Mouse (Mus musculus): ENCODE measurements around the gene Rbfox1. TPM values are rescaled to one million over a fixed set of nuclear protein-coding genes. Genes with fewer than 3 reads are reported as not detected.

Gene Rbfox1
- polyA plus RNA-seq, 1 experiment from 2014 or later, result 339 TPM

DNA sequence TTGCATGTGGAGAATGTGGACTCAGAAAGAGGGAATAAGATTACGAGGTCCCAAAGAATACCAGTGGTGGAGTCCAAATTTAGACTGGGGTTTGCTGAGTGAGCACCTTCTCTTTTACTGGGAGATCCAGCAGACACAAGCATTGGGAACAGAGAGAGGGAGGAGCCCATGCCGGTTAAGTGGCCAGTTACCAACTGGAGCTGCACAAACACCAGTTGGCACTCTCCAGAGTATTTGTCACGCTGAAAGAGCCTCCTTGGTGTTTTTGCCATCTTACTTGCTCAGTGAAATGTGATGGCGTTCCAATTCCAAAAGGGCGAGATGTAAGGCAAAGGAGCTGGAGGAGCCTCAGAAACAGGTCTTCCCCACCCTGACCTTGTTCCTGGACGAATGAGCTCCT is 1190.6 kb downstream of the Rbfox1 start:
- Histone ChIP-seq H3K4me3 (ENCODE audit: low read depth, low read length) (no peak overlapping the region), H3K27ac (ENCODE audit: low read depth, low read length) (no peak overlapping the region), H3K9me3 (ENCODE audit: control insufficient read depth, low read length) (no peaks in the 10 kb centered on the region), H3K36me3 (ENCODE audit: control insufficient read depth, insufficient read depth, low read length) (no peaks in the 10 kb centered on the region), H3K9ac (replicated peaks; ENCODE audit: low read depth, low read length) (no peak overlapping the region), H3K4me1 (ENCODE audit: control insufficient read depth, insufficient read depth, low read length) (peaks cover 4% of the 10 kb centered on the region; the same call in 1 of the 2 replicates), H3K4me2 (ENCODE audit: low read depth, low read length) (no peak overlapping the region), H3K27me3 (ENCODE audit: control insufficient read depth, insufficient read depth, low read length) (no peaks in the 10 kb centered on the region)
- WGBS, result 88% methylated on average over 6 of the region's 6 CpGs
- no peak for ATAC-seq (ENCODE audit: low read depth)

DNA sequence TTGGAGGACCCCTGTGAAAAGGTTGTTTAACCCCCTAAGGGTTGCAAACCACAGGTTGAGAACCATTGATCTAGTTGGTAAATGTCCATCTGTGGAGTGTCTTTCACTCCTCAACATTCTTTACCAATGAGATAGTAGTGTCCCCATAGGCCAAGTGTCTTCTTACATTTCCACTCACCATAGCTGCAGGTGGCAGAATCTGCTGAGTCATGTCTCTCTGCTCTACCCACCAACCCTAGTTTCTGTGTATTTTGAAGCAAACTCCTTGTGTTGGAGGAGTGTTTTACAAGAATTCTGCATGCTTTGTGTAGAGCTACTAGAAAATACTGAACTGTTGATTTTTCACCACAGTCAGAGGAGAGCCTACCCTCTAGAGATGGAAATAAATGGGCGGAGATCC is 1191.2 kb downstream of the Rbfox1 start:
- 94% methylated on average over 1 of the region's 1 CpGs for WGBS
- no peak for ATAC-seq (ENCODE audit: low read depth)
- Histone ChIP-seq H3K9me3 (ENCODE audit: control insufficient read depth, low read length) (no peaks in the 10 kb centered on the region), H3K27ac (ENCODE audit: low read depth, low read length) (no peak overlapping the region), H3K27me3 (ENCODE audit: control insufficient read depth, insufficient read depth, low read length) (no peaks in the 10 kb centered on the region), H3K36me3 (ENCODE audit: control insufficient read depth, insufficient read depth, low read length) (no peaks in the 10 kb centered on the region), H3K9ac (replicated peaks; ENCODE audit: low read depth, low read length) (no peak overlapping the region), H3K4me2 (ENCODE audit: low read depth, low read length) (no peak overlapping the region), H3K4me3 (ENCODE audit: low read depth, low read length) (no peak overlapping the region), H3K4me1 (ENCODE audit: control insufficient read depth, insufficient read depth, low read length) (peaks cover 3% of the 10 kb centered on the region; the same call in 1 of the 2 replicates)

DNA sequence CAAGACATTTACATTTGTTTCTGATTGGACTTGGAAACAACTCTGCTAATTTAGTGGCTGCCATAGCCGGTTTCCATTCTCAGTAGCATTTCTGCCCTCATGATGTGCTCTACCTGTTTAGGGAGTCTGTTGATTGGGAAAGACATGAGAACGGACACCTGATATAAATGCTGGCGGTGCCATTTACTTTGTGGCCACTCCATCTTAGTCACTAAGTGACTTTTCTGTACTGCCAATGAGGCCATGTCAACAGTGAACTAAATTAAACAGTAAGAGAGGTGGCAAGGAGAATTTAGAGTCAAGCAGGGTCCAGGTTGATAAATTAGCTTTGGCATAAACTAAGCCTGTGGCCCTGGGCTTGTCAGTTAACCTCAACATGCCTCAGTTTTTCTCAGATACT is 1191.6 kb downstream of the Rbfox1 start:
- Histone ChIP-seq H3K27me3 (ENCODE audit: control insufficient read depth, insufficient read depth, low read length) (no peaks in the 10 kb centered on the region), H3K9me3 (ENCODE audit: control insufficient read depth, low read length) (no peaks in the 10 kb centered on the region), H3K9ac (replicated peaks; ENCODE audit: low read depth, low read length) (no peak overlapping the region), H3K4me2 (ENCODE audit: low read depth, low read length) (no peak overlapping the region), H3K36me3 (ENCODE audit: control insufficient read depth, insufficient read depth, low read length) (no peaks in the 10 kb centered on the region), H3K4me3 (ENCODE audit: low read depth, low read length) (no peak overlapping the region), H3K27ac (ENCODE audit: low read depth, low read length) (no peak overlapping the region), H3K4me1 (ENCODE audit: control insufficient read depth, insufficient read depth, low read length) (peaks cover 4% of the 10 kb centered on the region; the same call in 1 of the 2 replicates)
- no peak for ATAC-seq (ENCODE audit: low read depth)
- WGBS, result 95% methylated on average over 3 of the region's 3 CpGs

DNA sequence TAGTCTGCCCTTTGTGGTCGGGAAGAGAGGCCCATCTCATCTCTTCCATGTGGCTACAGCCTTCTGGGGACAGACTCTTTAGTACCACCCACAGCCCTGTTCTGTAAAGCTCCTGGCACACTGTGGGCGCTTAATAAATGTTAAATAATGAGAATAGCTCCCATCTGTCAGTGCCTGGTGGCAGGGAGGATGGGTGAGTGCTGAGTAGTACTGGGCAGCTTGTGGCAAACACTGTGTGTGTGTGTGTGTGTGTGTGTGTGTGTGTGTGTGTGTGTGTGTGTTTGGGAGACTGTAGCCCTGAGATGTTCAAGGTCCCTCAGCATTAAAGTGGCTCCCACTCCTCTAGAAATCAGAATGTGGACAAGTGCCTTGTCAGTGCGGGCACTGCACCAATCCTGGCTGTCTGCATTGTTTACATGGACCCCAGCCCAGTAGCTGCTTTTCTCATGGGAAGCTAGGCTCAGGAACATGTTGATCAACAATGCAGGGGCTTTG is 1196.0 kb downstream of the Rbfox1 start:
- no peaks in the 10 kb centered on the region for H3K36me3 ChIP-seq (ENCODE audit: control insufficient read depth, insufficient read depth, low read length)
- H3K4me1 ChIP-seq (ENCODE audit: control insufficient read depth, insufficient read depth, low read length), result peaks cover 7% of the 10 kb centered on the region; the same call in 1 of the 2 replicates
- H3K9me3 ChIP-seq (ENCODE audit: control insufficient read depth, low read length), result no peaks in the 10 kb centered on the region
- H3K27me3 ChIP-seq (ENCODE audit: control insufficient read depth, insufficient read depth, low read length), result no peaks in the 10 kb centered on the region
- 53% methylated on average over 3 of the region's 3 CpGs for WGBS
- H3K4me3 ChIP-seq (ENCODE audit: low read depth, low read length), result no peak overlapping the region
- no peak overlapping the region for H3K4me2 ChIP-seq (ENCODE audit: low read depth, low read length)
- ATAC-seq (ENCODE audit: low read depth), result peak; percentile 68; the same call in 1 of the 2 replicates
- peak overlapping the region; percentile 67 for H3K27ac ChIP-seq (ENCODE audit: low read depth, low read length)
- H3K9ac ChIP-seq (replicated peaks; ENCODE audit: low read depth, low read length), result no peak overlapping the region

DNA sequence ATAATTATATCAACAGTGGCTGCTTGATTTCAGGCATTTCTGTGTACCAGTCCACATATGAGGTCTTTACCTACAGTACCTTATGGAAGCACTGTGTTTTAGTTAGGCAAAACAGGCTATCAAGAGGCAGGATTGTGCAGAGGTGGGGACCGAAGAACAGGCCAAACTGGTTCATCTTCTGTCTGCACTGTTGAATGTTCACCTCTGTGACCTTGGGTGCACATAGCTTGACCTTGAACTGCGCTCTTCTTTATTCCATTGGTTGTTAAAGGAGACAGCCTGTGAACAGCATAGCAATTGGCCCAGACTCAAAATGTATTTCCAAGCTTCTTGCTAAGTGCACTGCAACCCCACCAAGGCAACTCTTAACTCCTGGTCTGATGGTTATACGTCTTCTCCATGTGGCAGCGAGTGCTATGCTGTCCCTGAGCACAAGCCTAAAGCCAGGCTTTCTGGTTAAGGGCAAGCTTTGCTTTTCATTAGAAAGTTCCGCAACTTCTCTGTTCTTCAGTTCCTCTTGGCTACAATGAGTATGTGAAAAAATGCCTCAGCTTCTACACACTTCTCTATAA is 1196.6 kb downstream of the Rbfox1 start:
- Histone ChIP-seq H3K9me3 (ENCODE audit: control insufficient read depth, low read length) (no peaks in the 10 kb centered on the region), H3K4me3 (ENCODE audit: low read depth, low read length) (no peak overlapping the region), H3K27ac (ENCODE audit: low read depth, low read length) (peak overlapping the region; percentile 67; the same call in 1 of the 2 replicates), H3K9ac (replicated peaks; ENCODE audit: low read depth, low read length) (no peak overlapping the region), H3K36me3 (ENCODE audit: control insufficient read depth, insufficient read depth, low read length) (no peaks in the 10 kb centered on the region), H3K4me1 (ENCODE audit: control insufficient read depth, insufficient read depth, low read length) (peaks cover 7% of the 10 kb centered on the region; the same call in 1 of the 2 replicates), H3K4me2 (ENCODE audit: low read depth, low read length) (no peak overlapping the region), H3K27me3 (ENCODE audit: control insufficient read depth, insufficient read depth, low read length) (no peaks in the 10 kb centered on the region)
- no peak for ATAC-seq (ENCODE audit: low read depth)
- WGBS, result 85% methylated on average over 5 of the region's 5 CpGs

DNA sequence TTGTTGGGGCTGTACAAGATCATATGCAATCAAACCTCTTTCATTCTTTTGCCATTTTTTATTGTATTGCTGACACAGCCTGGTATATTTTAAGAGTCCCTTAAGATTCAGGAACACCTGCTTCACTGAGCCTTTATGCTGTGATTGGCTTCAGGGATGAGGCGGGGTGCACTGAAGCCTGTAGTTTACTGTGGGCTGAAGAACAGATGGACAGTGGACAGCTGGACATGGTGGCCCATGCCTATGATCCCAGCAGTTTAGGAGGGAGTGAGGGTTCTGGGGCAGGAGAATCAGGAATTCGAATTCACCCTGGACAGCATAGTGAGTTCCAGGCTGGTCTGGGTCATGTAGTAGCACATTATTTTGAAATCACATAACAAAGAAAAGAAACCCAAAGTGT is 1198.8 kb downstream of the Rbfox1 start:
- H3K27me3 ChIP-seq (ENCODE audit: control insufficient read depth, insufficient read depth, low read length), result no peaks in the 10 kb centered on the region
- peaks cover 7% of the 10 kb centered on the region; the same call in 1 of the 2 replicates for H3K4me1 ChIP-seq (ENCODE audit: control insufficient read depth, insufficient read depth, low read length)
- H3K4me3 ChIP-seq (ENCODE audit: low read depth, low read length), result no peak overlapping the region
- no peak for ATAC-seq (ENCODE audit: low read depth)
- no peaks in the 10 kb centered on the region for H3K36me3 ChIP-seq (ENCODE audit: control insufficient read depth, insufficient read depth, low read length)
- H3K4me2 ChIP-seq (ENCODE audit: low read depth, low read length), result no peak overlapping the region
- no peak overlapping the region for H3K9ac ChIP-seq (replicated peaks; ENCODE audit: low read depth, low read length)
- H3K27ac ChIP-seq (ENCODE audit: low read depth, low read length), result no peak overlapping the region
- no peaks in the 10 kb centered on the region for H3K9me3 ChIP-seq (ENCODE audit: control insufficient read depth, low read length)
- 79% methylated on average over 2 of the region's 2 CpGs for WGBS

DNA sequence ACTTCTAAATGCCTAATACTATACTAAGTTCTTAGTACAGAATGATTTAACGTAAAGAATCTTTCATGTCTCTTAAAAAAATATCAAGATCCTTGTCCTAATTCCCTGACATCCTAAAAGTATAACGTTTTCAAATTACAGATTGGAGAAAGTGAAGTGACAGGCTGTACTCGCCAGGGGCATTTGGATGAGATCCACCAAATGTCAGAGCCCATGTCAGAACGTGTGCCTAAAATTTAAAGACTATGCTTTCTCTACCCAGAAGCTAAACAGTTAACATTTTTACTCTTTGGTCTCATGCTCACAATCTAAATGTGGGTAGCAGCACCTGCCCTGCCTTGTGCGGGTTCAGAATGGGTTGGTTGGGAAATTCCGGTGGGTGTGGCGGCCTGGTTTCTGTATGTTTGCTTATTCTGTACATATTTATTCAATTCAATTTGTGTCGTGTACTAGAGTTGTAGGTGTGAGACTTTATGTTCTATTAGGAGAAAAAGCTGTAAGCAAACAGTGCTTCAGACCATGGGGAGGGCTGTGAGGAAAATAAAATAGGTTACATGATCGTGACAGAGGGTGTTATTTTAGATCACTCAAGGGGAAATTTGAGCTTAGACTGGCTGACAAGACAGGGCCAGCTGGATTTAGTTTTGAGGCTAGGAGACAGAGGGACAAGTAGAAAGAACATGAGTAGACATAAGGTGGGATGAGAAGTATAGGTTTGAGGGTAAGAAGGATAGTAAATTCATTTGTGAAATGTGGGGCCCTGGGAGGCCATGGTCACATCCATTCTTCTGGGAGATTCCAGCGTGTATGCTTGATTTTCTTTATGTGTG is 1203.7 kb downstream of the Rbfox1 start:
- 81% methylated on average over 10 of the region's 10 CpGs for WGBS
- H3K36me3 ChIP-seq (ENCODE audit: control insufficient read depth, insufficient read depth, low read length), result no peaks in the 10 kb centered on the region
- no peak for ATAC-seq (ENCODE audit: low read depth)
- no peaks in the 10 kb centered on the region for H3K9me3 ChIP-seq (ENCODE audit: control insufficient read depth, low read length)
- no peak overlapping the region for H3K4me2 ChIP-seq (ENCODE audit: low read depth, low read length)
- H3K27ac ChIP-seq (ENCODE audit: low read depth, low read length), result no peak overlapping the region
- no peaks in the 10 kb centered on the region for H3K4me1 ChIP-seq (ENCODE audit: control insufficient read depth, insufficient read depth, low read length)
- H3K27me3 ChIP-seq (ENCODE audit: control insufficient read depth, insufficient read depth, low read length), result no peaks in the 10 kb centered on the region
- H3K4me3 ChIP-seq (ENCODE audit: low read depth, low read length), result no peak overlapping the region
- H3K9ac ChIP-seq (replicated peaks; ENCODE audit: low read depth, low read length), result no peak overlapping the region

DNA sequence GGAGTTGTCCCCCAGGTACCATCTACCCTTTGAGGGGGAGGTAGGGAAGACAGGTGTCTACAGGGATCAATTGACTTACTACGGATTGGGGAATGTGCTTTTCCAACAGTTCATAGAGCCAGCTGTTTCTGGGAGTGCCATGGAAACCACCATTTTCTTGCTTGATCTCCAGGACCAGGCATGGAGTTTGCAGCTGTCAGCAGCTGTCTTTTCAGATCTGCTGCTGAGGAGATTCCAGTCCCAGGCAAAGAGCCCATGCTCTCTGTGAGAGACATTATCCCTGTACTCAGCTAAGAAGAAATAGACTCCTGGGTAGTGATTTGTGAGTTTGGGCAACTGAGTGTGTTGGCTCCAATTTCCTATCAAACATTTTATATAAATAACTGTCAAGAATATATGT is 1204.3 kb downstream of the Rbfox1 start:
- Histone ChIP-seq H3K9ac (replicated peaks; ENCODE audit: low read depth, low read length) (no peak overlapping the region), H3K4me2 (ENCODE audit: low read depth, low read length) (no peak overlapping the region), H3K4me1 (ENCODE audit: control insufficient read depth, insufficient read depth, low read length) (no peaks in the 10 kb centered on the region), H3K27me3 (ENCODE audit: control insufficient read depth, insufficient read depth, low read length) (no peaks in the 10 kb centered on the region), H3K9me3 (ENCODE audit: control insufficient read depth, low read length) (no peaks in the 10 kb centered on the region), H3K27ac (ENCODE audit: low read depth, low read length) (no peak overlapping the region), H3K36me3 (ENCODE audit: control insufficient read depth, insufficient read depth, low read length) (no peaks in the 10 kb centered on the region), H3K4me3 (ENCODE audit: low read depth, low read length) (no peak overlapping the region)
- WGBS, result 71% methylated on average over 1 of the region's 1 CpGs
- no peak for ATAC-seq (ENCODE audit: low read depth)

DNA sequence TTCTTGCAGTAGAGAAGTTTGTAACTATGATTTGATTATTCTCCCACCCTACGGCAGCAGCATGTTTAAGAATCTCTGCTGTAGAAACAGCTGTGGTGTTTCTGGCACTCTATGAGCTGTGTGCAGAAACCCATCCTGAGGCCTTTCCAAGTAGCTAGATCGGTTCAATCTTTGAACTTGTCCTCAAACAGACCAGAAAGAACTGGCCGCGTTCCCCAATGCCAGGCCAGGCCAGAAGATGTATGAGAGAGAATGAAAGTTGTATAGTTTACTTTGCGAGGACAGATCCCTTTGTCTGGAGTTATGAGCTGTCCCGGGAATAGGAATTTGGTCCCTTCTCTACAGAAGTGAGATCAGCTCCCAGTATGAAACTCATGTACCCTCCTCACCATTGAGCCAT is 1205.0 kb downstream of the Rbfox1 start:
- no peak overlapping the region for H3K4me2 ChIP-seq (ENCODE audit: low read depth, low read length)
- no peaks in the 10 kb centered on the region for H3K36me3 ChIP-seq (ENCODE audit: control insufficient read depth, insufficient read depth, low read length)
- H3K27me3 ChIP-seq (ENCODE audit: control insufficient read depth, insufficient read depth, low read length), result no peaks in the 10 kb centered on the region
- no peak for ATAC-seq (ENCODE audit: low read depth)
- no peak overlapping the region for H3K27ac ChIP-seq (ENCODE audit: low read depth, low read length)
- H3K4me1 ChIP-seq (ENCODE audit: control insufficient read depth, insufficient read depth, low read length), result no peaks in the 10 kb centered on the region
- 88% methylated on average over 6 of the region's 6 CpGs for WGBS
- no peak overlapping the region for H3K4me3 ChIP-seq (ENCODE audit: low read depth, low read length)
- no peak overlapping the region for H3K9ac ChIP-seq (replicated peaks; ENCODE audit: low read depth, low read length)
- H3K9me3 ChIP-seq (ENCODE audit: control insufficient read depth, low read length), result no peaks in the 10 kb centered on the region

Data from neural tube, embryonic 14.5 days (tissue).